Mouse (Mus musculus): Measurements from ENCODE around the gene Tor2a. TPM values are rescaled to one million over a fixed set of nuclear protein-coding genes. Genes with fewer than 3 reads are reported as not detected.

Tor2a gene
- total RNA-seq (2015) = 19.0 and 24.2 TPM in 2 replicates
- 17.7 and 17.8 TPM in 2 replicates for total RNA-seq (2017)

DNA sequence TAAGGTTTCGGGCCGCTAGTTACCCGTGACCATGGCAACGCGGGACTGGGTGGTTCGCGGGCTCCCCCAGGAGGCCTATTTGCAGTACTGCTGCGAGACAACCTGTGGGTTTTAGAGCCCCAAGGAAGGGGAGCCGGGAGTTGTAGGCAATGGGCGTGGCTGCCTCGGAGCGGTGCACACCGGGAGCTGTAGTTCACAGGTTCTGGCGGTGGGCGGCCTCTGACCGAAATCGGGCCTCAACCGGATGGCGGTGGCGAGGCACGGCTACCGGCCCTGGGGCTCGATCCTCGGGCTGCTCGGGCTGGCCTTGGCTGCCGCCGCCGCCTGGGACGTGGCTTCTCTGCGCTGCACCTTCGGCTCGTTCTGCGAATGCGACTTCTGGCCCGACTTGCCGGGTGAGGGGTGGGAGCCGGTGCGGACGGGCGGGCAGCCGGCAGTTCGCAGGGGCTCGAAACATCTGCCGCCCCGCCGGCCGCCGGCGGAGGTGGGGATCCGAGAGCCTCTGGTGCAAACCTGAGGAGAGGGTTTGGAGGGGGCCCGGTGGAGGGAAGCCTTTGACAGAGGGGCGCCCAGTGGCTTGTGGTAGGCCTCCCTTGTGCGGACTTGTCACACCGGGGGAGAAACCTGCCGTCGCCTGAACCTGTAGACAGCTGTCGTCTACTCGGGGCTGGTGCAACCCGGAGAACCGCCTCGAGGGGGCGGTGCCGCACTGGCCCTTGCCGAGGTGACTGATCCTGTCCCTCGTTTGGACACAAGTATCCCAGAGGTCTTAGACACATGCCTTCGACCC lies at the start of gene Tor2a:
Gene Tor2a, plus strand, starts transcription at position 179 of the 790 bp plus-strand sequence.
- peak; percentile 99 for ATAC-seq (ENCODE audit: poor library complexity, severe bottlenecking)

DNA sequence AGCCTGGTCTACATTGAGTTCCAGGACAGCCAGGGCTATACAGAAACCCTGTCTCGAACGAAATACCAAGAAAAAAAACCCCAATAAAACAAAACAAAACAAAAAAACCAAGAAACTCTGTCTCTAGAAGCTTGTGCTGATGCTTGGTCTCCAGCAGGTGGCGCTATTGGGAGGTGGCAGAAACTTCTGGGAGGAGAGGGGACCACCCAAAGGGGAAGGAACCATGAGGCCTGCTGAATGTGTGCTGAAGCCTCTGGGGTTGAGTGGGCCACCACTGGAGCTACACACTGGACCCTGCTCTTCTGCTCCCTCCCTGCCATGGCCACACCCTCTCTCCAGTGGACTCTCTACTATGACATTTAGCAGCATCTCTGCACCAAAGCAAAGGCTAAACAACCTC lies 48.4 kb upstream of the Tor2a start:
- ATAC-seq (ENCODE audit: poor library complexity, severe bottlenecking) = no peak

DNA sequence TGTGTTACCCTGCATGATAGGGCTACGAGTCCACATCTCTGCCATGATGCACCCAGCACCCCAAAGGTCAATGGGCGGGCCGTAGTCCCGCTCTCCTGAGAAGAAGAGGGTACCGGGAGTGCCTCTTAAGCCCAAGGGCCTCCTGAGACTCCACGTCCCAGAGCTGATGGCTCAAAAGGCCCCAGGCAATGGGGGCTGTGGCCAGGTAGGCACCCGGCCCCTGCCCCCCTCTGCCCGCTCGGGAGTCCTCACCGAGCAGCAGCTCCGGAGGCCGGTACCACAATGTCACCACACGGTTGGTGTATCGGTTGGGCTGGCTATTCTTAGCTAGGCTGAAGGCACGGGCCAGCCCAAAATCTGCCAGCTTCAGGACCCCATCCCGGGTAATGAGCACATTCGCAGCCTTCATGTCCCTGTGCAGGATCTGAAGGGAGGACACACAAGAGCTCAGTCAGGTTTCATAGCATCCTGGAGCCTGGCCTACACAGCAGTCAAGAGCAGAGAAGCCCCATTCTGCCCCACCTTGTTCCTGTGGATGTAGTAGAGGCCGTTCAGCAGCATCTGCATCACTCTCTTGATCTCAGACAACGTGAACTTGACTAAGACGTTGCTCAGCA lies 47.4 kb upstream of the Tor2a start:
- ATAC-seq (ENCODE audit: poor library complexity, severe bottlenecking) = no peak

DNA sequence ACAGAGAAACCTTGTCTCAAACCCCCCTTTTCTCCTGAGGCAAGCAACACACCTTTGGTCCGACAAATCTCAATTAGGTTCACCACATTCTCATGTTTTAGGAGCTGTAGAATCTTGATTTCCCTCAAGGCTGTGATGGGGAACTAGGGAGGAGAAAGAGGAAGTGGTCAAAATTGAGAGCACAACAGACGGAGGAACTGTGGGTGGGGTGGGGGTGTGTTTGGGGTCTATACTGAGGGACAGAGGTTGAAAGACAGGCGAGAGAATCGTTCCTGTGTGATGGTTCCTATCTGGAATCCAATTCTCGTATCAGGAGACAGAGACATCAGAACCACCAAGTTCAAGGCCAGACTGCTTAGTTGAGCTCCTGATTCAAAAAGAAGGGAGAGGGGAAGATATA lies 46.6 kb upstream of the Tor2a start:
- ATAC-seq (ENCODE audit: poor library complexity, severe bottlenecking) = no peak

DNA sequence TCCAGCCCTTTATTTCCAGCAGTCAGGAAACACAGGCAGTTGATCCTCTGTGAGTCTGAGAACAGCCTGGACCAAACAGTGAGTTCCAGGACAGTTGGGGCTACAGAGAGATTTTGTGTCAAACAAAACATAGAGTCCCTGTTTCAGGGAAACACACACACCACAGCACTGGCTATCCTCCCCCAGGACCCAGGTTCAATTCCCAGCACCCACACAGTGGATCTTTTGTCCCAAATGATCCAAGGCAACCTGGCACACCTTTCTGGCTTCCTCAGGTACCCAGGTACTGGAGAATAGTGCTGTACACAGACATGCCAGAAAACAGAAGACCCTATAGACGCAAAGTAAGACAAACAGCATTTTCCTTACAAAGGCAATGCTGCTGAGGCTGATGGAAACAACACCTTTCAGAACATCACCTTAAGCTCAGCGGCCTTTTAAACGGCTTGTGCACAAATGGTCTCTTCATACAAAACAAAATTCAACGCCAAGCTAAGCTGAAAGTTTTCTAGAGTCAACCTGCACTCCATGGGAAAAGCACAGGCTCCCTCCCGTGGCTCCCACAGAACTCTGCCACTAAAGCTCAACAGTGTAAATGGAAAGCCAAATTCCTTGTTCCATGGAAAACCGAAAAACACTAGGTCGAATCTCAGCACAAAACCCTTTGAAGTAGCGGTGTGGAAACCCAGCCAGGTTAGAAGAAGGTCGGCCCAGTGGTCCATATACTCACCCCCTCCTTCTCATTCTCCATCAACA lies 45.6 kb upstream of the Tor2a start:
- ATAC-seq (ENCODE audit: poor library complexity, severe bottlenecking) = no peak

DNA sequence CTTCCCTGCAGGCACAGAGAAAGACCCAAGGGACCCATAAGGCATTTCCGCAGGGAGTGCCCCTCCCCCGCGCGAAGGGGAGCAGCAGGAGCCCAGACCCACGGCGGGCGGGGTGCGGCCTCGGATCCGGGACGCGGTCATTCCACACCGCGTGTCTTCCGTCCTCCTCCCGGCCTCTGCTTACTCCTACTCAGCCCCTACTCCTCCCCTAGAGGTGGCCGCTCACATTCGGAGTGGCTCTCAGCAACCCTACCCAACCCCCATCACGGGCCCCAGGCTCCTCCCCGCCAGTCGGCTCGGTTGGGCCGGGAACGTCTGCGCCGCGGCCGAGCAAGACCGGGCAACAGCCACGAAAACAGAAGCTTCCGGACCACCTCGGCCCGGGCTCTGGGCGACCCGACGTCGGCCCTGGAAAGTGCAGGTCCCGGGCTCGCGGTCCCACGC lies 44.9 kb upstream of the Tor2a start:
- no peak for ATAC-seq (ENCODE audit: poor library complexity, severe bottlenecking)

DNA sequence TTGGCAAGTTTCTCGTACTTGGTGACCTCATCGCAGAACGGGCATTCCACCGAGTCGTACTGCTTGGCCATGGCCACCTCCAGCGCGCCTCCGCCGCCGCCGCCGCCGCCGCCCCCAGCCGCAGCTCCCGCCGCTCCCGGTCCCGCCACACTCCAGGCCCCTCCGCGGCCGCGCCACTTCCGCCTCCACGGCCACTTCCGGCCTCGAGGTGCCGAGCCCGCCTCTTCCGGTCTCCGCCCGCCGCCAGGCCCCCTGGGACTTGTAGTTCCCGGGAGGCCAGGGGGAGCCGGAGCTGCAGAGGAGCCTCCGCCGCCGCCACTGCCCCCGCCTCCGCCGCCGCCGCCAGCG lies 44.5 kb upstream of the Tor2a start:
- peak; percentile 43 for ATAC-seq (ENCODE audit: poor library complexity, severe bottlenecking)

DNA sequence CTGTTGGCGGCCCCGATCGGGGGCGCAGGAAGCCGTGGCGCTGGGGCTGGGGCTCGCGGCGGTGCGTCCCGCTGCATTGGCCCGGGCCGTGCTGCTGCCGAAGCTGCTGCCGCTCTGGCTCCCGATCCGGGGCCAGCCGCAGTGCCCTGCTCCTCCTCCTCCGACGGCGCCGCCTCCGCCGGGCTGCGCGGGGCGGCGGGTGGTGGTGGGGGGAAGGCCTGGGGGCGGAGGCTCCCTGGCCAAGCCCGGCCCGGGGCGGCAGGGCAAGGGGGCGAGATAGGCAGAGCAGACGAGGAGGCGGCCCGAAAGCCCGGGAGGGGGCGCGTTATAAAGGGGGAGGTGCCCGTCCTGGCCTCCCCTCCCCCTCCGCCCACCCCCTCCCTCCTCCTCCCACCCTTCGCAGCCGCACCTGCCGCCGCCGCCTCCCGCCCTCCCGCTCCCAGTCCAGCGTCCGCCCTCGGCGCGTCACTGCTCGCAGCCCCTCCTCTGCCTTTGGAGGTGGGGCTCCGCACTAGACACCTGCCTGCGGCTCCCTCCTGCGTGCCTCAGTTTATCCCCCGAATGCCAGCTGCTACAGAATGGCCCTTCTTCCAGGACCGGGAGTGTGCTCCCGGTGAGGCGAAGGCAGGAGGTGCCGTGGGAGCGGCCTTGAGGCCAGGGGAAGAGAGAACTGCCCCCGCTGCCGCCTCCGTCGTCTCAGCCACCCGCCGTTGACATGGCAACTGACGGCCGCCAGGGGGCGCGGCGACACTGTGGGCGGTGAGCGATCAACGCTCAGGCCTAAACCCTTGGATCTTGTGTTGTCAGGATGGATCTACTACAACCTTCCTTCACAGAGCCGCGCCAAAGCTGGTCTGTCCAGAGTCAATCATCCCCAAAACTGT lies 43.9 kb upstream of the Tor2a start, which contains the start of gene Cdk9:
Gene Cdk9, minus strand, starts transcription at position 143 of the 884 bp plus-strand sequence.
- ATAC-seq (ENCODE audit: poor library complexity, severe bottlenecking) = peak; percentile 41

DNA sequence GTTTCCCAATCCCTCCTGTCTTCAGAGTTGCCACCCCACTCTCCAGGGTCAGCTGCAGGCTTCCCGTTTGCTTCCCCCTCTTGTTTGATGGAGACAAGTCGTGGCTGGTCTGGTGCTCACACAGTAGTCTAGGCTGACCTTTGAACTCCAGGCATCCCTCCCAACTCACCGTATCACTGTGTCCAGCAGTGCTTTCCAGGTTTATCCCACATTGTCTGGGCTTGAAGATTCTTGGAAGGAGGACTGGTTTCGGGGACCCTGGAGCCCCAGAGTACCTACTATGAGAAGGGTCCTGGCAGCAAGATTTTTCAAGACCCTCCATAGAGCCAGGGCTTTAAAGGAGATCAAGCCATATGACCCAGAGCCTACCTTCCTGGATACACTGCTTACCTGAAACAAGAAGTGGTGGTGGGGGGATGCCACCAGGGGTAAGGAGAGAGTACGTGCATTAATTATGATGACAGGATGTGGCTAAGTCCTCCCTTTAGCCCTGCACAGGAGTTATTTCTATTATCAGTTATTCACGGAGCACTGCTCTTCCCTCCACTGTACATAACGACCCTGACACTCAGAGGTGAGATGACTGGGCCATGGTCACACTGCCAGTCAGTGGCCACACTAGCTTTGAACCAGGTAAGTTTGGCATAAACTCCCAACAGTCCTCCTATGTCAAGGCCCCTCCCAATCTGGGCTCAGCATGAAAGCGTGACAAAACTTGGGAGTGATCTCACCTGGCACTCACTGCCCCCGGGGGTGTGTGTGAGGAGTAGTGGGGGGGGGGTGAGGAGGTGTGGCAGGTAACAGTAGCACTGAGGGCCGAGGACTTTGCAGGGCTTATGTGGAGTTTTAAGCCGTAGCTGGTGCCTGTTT lies 42.7 kb upstream of the Tor2a start:
- ATAC-seq (ENCODE audit: poor library complexity, severe bottlenecking) = no peak; the same call in 1 of the 2 replicates

DNA sequence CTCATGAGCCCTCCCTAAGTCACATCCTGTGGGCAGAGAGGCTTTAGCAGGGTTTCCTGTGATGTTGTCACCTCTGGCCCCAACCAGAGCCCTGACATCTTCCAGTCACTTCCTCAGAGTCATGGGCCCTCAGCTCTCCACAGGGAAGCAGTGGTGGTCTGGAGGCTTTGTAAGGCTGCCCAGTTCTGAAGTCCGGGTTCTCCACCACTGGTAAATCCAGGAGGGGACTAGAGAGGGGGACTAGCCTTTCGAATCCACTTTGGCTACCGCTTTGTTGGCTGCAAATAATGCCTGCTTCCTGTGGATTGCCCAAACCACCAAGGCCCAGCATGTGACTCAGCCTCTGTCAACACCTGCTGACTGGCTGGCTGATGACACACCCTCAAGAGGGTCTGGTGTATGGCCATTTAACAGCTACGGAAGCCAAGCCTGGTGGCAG lies 42.0 kb upstream of the Tor2a start:
- peak; percentile 53 for ATAC-seq (ENCODE audit: poor library complexity, severe bottlenecking)

DNA sequence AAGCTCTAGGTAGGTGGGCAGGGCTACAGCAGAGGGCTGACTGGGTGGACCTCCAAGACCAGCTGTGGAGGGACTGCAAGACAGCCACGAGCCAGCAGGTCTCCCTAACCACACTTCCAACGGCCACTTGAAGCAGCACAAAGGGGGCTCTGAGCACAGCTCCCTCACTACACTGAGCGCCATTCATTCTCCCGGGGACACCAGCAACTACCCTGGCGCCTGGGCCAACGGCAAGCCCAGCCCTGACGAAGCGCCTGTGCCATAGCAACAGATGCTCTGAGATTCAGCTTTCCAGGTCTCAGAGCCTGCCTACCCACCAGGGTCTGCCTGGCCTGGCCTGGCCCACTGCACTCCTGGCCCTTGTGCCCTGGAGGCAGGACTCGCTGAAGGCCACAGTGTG lies 38.3 kb upstream of the Tor2a start:
- no peak for ATAC-seq (ENCODE audit: poor library complexity, severe bottlenecking)

DNA sequence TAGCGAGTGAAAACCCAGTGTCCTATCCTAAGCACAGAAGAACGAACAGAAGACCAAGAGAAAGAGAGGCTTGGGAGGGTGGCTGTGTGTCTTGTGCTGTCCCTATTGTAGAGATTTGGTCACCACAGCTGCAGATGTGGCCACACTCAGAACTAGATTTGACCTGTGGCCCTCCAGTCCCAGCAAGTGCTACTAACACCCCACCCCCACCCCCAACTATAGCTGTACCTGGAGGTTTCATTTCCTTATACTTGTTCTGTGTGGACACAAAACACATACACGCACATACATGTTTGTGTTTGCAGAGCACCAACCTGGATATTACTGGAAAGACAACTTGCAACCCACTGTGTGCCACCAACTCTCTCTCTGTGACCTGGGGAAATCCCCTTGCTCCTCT lies 37.0 kb upstream of the Tor2a start:
- ATAC-seq (ENCODE audit: poor library complexity, severe bottlenecking) = no peak

DNA sequence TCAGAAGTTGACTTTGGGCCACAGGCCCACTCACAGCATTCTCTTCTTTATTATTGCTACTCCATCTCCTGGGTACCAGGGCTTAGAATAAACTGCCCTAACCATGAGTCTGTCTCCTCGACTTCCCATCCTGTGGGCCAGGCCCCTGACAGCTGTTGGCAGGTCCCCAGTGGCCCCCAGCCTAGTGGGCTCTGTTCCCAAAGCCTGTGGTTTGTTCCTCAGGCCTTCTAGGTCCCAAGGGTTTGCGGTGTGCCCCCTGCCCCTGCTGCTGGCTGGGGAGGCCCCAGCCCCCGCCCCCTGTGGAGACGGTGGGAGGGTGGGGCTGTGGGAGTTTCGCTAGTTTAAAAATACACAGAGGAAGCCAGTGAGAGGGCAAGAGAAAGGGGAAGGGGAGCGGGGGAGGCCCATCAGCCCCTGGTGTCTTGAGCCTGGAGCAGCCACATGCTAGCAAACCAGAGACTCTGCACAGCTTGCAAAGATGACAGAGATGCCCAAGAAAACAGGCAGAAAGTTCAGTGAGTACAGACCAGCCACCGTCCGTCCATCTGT lies 36.3 kb upstream of the Tor2a start, which contains the start of gene Sh2d3c:
Gene Sh2d3c, plus strand, starts transcription at position 375 of the 549 bp plus-strand sequence.
- peak; percentile 60 for ATAC-seq (ENCODE audit: poor library complexity, severe bottlenecking)

DNA sequence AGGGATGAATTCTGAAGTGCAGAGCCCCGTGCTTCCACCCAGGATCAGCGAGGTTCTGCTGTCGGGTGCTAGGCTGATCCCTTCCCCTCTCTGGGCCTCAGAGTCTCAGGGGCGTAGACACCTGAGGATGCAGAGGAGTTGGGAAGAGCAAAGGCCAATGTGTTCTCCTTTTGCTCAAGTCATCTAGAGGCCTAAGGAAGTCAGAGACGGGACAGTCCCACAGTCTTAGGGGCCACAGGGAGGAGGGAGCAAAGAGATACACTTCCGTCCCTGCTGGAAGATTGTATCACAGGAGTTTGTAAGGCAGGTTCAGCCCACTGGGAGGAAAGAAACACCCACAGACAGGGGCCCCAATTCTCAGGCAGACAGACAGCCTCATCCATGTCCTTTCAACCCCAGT lies 35.0 kb upstream of the Tor2a start:
- ATAC-seq (ENCODE audit: poor library complexity, severe bottlenecking) = peak; percentile 51

DNA sequence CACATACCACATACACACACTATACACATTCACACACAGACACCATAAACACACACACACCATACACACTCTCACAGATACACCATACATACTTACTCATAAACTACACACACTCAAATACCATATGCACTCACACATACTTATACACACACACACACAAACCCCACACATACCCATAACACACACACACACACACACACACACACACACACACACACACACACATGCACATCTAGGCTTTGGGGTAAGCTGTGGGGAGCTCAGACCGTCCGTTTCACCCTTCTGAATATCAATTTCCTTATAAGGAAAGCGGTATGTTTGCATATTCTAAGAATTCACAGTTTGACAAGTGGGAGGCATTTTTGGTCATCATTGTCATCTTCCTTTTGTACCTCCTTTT lies 34.5 kb upstream of the Tor2a start:
- no peak for ATAC-seq (ENCODE audit: poor library complexity, severe bottlenecking)

DNA sequence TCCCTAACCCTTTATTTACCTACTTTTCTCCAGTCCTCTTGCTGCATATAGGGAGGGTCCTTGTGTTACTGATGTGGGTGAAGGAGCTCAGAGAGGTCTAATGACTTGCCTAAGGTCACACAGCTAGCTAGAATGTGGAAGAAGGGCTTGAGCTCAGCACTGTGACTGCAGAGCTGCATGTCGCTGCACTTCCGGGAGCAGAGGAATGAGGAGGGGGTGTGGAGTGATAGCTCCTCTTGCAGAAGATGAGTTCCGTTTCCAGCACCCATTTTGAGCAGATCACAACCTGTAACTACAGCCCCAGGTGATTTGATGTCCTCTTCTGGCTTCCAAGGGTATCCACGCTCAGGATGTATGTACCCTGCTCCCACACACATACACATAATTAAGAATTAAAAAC lies 32.9 kb upstream of the Tor2a start:
- ATAC-seq (ENCODE audit: poor library complexity, severe bottlenecking) = no peak

DNA sequence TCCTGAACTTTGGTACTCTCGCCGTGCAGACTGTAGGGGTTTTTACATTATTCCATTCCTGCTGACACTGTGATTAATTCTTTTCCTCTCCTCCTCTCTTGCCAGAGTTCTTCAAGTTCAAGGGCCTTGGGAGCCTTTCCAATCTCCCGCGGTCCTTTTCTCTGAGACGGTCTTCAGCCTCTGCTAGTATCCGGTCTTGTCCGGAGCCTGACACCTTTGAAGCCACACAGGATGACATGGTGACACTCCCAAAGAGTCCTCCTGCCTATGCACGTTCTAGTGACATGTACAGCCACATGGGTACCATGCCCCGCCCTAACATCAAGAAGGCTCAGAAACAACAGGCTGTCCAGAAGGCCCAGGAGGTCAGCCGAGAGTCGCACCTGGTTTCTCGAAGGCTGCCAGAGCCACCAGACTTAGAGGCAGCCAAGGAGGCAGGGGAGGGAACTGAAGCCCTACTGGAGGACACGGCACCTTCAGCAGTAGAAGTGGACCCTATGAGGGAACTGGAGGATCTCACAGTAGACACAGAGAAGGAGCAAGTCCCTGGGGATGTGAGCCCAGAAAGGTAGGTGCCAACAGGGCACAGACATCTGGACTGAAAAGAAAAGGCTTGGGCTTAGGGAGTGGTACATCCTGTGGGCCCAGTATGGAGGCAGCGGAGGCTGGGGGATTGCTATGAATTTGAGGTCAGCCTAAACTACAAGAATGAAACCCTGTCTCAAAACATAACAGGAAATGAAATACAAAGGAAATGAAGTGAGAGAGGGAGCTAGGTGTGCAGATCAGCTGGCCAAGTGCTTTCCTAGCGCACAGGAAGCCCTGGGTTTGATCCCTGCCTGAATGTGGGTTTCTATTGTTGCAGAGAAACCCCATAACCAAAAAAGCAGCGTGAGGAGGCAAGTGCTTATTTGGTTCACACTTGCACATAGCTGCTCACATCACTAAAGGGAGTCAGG lies 31.9 kb upstream of the Tor2a start:
- no peak for ATAC-seq (ENCODE audit: poor library complexity, severe bottlenecking)

DNA sequence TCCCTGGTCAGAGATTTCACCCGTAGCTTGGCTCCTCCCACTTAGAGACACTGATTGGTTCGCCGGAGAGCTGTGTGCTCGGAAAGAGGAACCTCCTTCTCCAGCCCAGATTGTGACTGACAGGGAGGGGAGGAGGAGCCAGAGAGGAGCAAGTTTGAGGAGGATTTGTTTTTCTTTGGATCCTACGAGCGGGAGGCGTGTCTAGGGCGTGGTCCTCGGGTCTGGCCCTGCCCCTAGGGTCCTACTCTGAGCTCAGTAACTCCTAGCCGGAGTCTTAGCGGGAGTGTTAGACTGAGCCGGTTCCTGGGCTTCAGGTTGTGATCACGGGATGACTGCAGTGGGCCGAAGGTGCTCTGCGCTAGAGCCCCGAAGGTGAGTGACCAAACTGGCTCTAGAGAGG lies 29.6 kb upstream of the Tor2a start:
- peak; percentile 99 for ATAC-seq (ENCODE audit: poor library complexity, severe bottlenecking)
